Mouse (Mus musculus) embryonic fibroblast, embryonic 13.5 days (primary cell): Measurements from ENCODE around the gene Rnf181.

Experiments used
- CTCF ChIP-seq: IDR thresholded peaks from 2 replicates; pipeline ENCODE4 v1.5.1; 2011; ENCODE audit warnings: mild to moderate bottlenecking, control low read depth, low read length, moderate library complexity, borderline replicate concordance; ENCODE audit not compliant: insufficient read depth
- POLR2A ChIP-seq: IDR thresholded peaks from 2 replicates; pipeline ENCODE4 v1.6.1; 2011; ENCODE audit warnings: low read depth, mild to moderate bottlenecking, control low read depth, low read length, moderate library complexity

DNA sequence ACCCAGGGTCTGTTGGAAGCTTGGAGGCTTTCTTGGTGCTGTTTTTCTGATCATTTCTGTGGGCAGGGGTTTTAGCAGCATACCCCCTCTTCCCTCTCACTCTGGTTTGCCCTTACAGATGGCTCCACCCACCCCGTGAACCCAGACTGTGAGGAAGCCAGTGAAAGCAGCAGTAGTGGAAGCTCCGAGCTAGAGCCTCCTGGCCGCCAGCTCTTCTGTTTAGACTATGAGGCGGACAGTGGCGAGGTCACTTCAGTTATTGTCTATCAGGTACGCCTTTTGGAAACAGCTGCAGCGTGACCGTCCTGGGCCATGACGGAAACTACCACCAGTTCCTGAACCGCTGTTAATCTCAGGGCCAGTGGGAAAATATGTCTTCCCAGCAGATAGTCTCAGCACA, 18.3 kb downstream of the Rnf181 start:
- TF ChIP-seq POLR2A (no peak), CTCF (no peak)
